Mouse (Mus musculus): Measurements from ENCODE around the gene Adcy7. TPM values are rescaled to one million over a fixed set of nuclear protein-coding genes. Genes with fewer than 3 reads are reported as not detected.

The Adcy7 gene
- polyA plus RNA-seq, 2 experiments, result 7.3 to 7.9 TPM

GRCm38 (mm10) chr8:88357946-88358345 is 85.7 kb downstream of the Adcy7 start:
- DNase-seq (ENCODE audit: low spot score), result peak; percentile 45

GRCm38 (mm10) chr8:88359959-88360358 is 87.8 kb downstream of the Adcy7 start:
- 67% methylated on average over 2 of the region's 2 CpGs for whole genome bisulfite sequencing
- TF ChIP-seq POLR2A (IDR thresholded peaks at IDR 0.05; ENCODE audit: borderline replicate concordance, extremely low read depth, insufficient read depth, insufficient read length), result no peak
- H3K36me3 ChIP-seq (ENCODE audit: control insufficient read depth, insufficient read depth, low read length), result peaks cover 44% of the 10 kb centered on the region
- DNase-seq (ENCODE audit: low spot score) (no peak), ATAC-seq (ENCODE audit: low FRiP score, low read depth) (no peak)
- no peaks in the 10 kb centered on the region for H3K9me3 ChIP-seq (ENCODE audit: control insufficient read depth, low read length)
- H3K27me3 ChIP-seq (ENCODE audit: control insufficient read depth, insufficient read depth, low read length), result no peaks in the 10 kb centered on the region
- H3K27ac ChIP-seq (replicated peaks; ENCODE audit: low read depth, low read length), result no peak overlapping the region
- no peak overlapping the region for H3K9ac ChIP-seq (ENCODE audit: low read depth, low read length, severe bottlenecking)
- peak overlapping the region; percentile 87 for H3K4me2 ChIP-seq (replicated peaks; ENCODE audit: low read depth, low read length, severe bottlenecking)
- H3K4me1 ChIP-seq (ENCODE audit: control insufficient read depth, insufficient read depth, low read length), result peaks cover 9% of the 10 kb centered on the region
- H3K4me3 ChIP-seq (replicated peaks; ENCODE audit: low read length), result peak overlapping the region; percentile 96; the same call in 1 of the 2 replicates

More at GRCm38 (mm10) chr8:88357946-88358345, 85.7 kb downstream of the Adcy7 start:
- Histone ChIP-seq H3K4me3 (replicated peaks; ENCODE audit: low read length) (no peak overlapping the region), H3K4me1 (ENCODE audit: control insufficient read depth, insufficient read depth, low read length) (peaks cover 9% of the 10 kb centered on the region), H3K4me2 (replicated peaks; ENCODE audit: low read depth, low read length, severe bottlenecking) (no peak overlapping the region), H3K27me3 (ENCODE audit: control insufficient read depth, insufficient read depth, low read length) (no peaks in the 10 kb centered on the region), H3K36me3 (ENCODE audit: control insufficient read depth, insufficient read depth, low read length) (peaks cover 63% of the 10 kb centered on the region), H3K9ac (ENCODE audit: low read depth, low read length, severe bottlenecking) (no peak overlapping the region), H3K27ac (replicated peaks; ENCODE audit: low read depth, low read length) (no peak overlapping the region), H3K9me3 (ENCODE audit: control insufficient read depth, low read length) (no peaks in the 10 kb centered on the region)
- ATAC-seq (ENCODE audit: low FRiP score, low read depth), result no peak
- TF ChIP-seq POLR2A (IDR thresholded peaks at IDR 0.05; ENCODE audit: borderline replicate concordance, extremely low read depth, insufficient read depth, insufficient read length), result no peak
- 80% methylated on average over 5 of the region's 5 CpGs for WGBS

- peaks cover 9% of the 10 kb centered on the region for H3K4me1 ChIP-seq (ENCODE audit: control insufficient read depth, insufficient read depth, low read length)
These were observed 89.0 kb downstream of the Adcy7 start for GRCm38 (mm10) chr8:88361044-88361707.

GRCm38 (mm10) chr8:88361708-88362428 is 89.7 kb downstream of the Adcy7 start, which contains the start of gene Brd7:
TSS of gene Brd7 (minus strand) at chr8:88362194.
- Histone ChIP-seq H3K4me1 (ENCODE audit: control insufficient read depth, insufficient read depth, low read length) (peaks cover 9% of the 10 kb centered on the region), H3K36me3 (ENCODE audit: control insufficient read depth, insufficient read depth, low read length) (peaks cover 25% of the 10 kb centered on the region), H3K4me2 (replicated peaks; ENCODE audit: low read depth, low read length, severe bottlenecking) (peak within 1 kb of the TSS; percentile 87), H3K9ac (ENCODE audit: low read depth, low read length, severe bottlenecking) (peak within 1 kb of the TSS; percentile 99), H3K27ac (replicated peaks; ENCODE audit: low read depth, low read length) (peak within 1 kb of the TSS; percentile 88), H3K9me3 (ENCODE audit: control insufficient read depth, low read length) (no peaks in the 10 kb centered on the region), H3K4me3 (replicated peaks; ENCODE audit: low read length) (peak within 1 kb of the TSS; percentile 96), H3K27me3 (ENCODE audit: control insufficient read depth, insufficient read depth, low read length) (no peaks in the 10 kb centered on the region)
- TF ChIP-seq POLR2A (IDR thresholded peaks at IDR 0.05; ENCODE audit: borderline replicate concordance, extremely low read depth, insufficient read depth, insufficient read length), result no peak
- WGBS, result under 1% methylated on average over 57 of the region's 91 CpGs
- DNase-seq (ENCODE audit: low spot score) (peak; percentile 66), ATAC-seq (ENCODE audit: low FRiP score, low read depth) (peak; percentile 88)

More at GRCm38 (mm10) chr8:88361044-88361707, 89.0 kb downstream of the Adcy7 start:
- H3K27me3 ChIP-seq (ENCODE audit: control insufficient read depth, insufficient read depth, low read length), result no peaks in the 10 kb centered on the region
- no peaks in the 10 kb centered on the region for H3K9me3 ChIP-seq (ENCODE audit: control insufficient read depth, low read length)
- peak overlapping the region; percentile 88 for H3K27ac ChIP-seq (replicated peaks; ENCODE audit: low read depth, low read length)
- WGBS, result 0% methylated on average over 31 of the region's 31 CpGs
- peaks cover 32% of the 10 kb centered on the region for H3K36me3 ChIP-seq (ENCODE audit: control insufficient read depth, insufficient read depth, low read length)
- H3K4me2 ChIP-seq (replicated peaks; ENCODE audit: low read depth, low read length, severe bottlenecking), result peak overlapping the region; percentile 87
- no peak for TF ChIP-seq POLR2A (IDR thresholded peaks at IDR 0.05; ENCODE audit: borderline replicate concordance, extremely low read depth, insufficient read depth, insufficient read length)
- peak overlapping the region; percentile 99 for H3K9ac ChIP-seq (ENCODE audit: low read depth, low read length, severe bottlenecking)
- ATAC-seq (ENCODE audit: low FRiP score, low read depth) (no peak), DNase-seq (ENCODE audit: low spot score) (no peak)
- H3K4me3 ChIP-seq (replicated peaks; ENCODE audit: low read length), result peak overlapping the region; percentile 96

GRCm38 (mm10) chr8:88362446-88363150 is 90.4 kb downstream of the Adcy7 start:
- Histone ChIP-seq H3K4me1 (ENCODE audit: control insufficient read depth, insufficient read depth, low read length) (peaks cover 9% of the 10 kb centered on the region), H3K27me3 (ENCODE audit: control insufficient read depth, insufficient read depth, low read length) (no peaks in the 10 kb centered on the region), H3K4me3 (replicated peaks; ENCODE audit: low read length) (peak overlapping the region; percentile 96), H3K9me3 (ENCODE audit: control insufficient read depth, low read length) (peaks cover 4% of the 10 kb centered on the region; the same call in 1 of the 2 replicates), H3K36me3 (ENCODE audit: control insufficient read depth, insufficient read depth, low read length) (peaks cover 18% of the 10 kb centered on the region), H3K4me2 (replicated peaks; ENCODE audit: low read depth, low read length, severe bottlenecking) (peak overlapping the region; percentile 46), H3K27ac (replicated peaks; ENCODE audit: low read depth, low read length) (peak overlapping the region; percentile 88), H3K9ac (ENCODE audit: low read depth, low read length, severe bottlenecking) (peak overlapping the region; percentile 99)
- WGBS, result 34% methylated on average over 11 of the region's 11 CpGs
- ATAC-seq (ENCODE audit: low FRiP score, low read depth) (0 out of 2 replicates have a peak, but pooled peaks have one; percentile 37), DNase-seq (ENCODE audit: low spot score) (no peak)
- TF ChIP-seq POLR2A (IDR thresholded peaks at IDR 0.05; ENCODE audit: borderline replicate concordance, extremely low read depth, insufficient read depth, insufficient read length), result no peak

All from limb, embryonic 14.5 days (tissue).